Mouse (Mus musculus): ENCODE measurements around the gene Chrnd. TPM values are rescaled to one million over a fixed set of nuclear protein-coding genes. Genes with fewer than 3 reads are reported as not detected.

The Chrnd gene
- total RNA-seq (2021) = not detected in 2 replicates
- long read RNA-seq, experiment 1 = 0 reads
- long read RNA-seq, experiment 2 = 0 reads

DNA sequence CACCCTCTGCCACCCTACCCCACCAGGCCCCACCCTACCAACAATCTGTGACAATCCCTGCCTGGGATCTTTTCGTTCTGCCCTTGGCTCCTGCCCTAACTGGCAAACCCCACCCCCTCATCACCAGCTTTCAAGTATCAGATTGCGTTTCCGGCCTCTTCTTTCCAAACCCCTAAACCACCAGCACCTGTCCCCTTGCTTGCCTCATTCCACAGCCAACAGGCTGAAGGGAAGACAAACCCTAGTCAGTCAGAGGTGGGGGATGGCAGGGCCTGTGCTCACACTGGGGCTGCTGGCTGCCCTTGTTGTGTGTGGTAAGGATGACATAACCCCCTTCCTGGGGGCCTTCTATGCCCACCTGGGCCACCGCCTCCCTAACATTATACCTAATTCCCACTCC is at the start of gene Chrnd:
TSS of gene Chrnd (plus strand) at position 179 of the 400 bp plus-strand sequence.
- DNase-seq = no peak

DNA sequence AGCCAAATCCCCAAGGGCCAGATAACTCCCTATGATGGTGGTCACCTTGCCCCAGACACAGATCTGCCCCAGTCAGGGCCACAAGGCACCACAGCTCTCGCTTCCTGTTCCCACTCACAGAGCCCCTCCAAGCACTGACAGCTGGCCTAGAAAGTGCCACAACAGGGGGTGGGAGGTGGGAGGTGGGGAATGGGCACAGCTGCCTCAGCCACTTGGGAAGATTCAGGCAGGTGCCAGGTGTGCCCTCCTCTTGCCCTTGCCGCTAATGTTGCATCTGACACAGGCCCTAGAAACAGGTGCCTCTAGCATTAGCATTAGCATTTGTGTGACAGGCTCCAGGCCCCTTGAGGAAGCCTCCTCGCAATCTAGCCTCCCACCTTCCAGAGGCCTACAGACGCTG is 48.9 kb upstream of the Chrnd start:
- no peak for DNase-seq

DNA sequence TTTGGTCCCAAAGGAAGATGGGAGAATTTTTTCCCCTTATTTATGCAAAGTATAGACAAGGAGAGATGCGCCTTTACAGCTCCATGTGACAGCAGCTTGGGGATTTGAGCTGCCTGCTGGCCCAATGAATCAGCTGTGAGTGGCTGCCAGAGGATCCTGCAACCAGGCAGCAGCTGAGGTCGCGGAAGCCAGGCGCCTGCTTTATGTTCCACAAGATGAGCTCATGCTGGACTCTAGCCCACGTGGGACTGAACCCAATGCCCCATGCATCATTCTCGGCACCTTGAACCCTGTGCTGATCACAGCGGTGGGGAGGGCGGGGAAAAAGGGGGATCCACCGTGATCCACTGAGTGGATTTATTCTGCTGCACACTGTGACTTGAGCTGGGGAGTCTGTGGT is 48.0 kb upstream of the Chrnd start:
- peak; percentile 89 for DNase-seq

DNA sequence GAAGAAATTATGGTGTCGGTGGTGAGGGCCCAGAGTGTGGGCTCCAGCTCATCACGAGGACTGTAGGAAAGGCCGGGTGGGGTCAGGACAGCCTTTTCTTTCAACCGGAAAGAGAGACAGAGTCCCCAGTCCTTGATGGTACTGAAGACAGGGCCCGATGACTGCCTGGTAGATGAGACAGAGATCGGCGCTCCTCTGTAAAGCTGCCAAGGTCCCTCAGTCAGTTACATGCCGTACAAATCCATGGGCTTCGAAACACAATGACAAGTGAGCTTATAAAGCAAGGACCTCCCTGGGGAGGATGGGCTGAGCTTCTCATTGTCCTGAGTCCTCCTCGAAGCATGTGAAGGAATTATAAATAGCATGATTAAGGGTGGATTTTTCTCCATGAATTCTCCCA is 47.3 kb upstream of the Chrnd start:
- DNase-seq = peak; percentile 58

GRCm38 (mm10) chr1:87149422-87149821 is 41.0 kb upstream of the Chrnd start:
- DNase-seq = no peak

GRCm38 (mm10) chr1:87151286-87151685 is 39.1 kb upstream of the Chrnd start:
- no peak for DNase-seq

DNA sequence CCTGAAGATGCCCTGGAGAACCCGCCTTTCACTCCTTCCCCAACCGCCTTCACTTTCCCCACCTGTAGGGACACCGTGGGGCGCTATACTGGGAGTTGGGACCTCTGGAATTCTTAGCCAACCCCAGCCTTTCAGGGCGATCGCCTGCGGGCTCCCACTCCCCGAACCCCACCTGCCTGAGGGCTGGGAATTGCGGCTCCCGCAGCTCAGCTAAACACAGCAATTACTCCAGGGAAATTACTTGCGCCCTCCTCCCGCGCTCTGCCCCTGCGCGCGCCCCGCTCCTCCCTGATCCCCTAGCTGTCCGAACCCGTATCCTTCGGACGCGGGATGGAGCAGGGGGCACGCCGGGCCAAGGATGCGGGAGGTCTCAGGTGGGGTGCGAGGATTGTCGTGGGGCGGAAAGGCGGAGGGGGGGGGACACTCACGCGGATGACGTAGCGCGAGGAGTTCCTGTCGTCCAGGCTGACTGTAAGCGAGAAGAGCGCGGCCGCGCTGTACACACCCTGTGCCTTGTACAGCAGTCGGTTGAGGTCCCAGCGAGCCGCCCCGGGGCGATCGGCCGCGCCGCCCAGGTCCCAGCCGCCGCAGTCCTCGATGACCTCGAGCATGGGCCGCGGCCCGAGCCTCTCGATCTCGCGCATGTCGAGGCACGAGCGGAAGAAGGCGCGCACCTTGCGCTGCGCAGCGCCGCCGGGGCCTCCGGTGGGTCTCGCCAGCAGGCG is 36.5 kb upstream of the Chrnd start:
- no peak for DNase-seq

DNA sequence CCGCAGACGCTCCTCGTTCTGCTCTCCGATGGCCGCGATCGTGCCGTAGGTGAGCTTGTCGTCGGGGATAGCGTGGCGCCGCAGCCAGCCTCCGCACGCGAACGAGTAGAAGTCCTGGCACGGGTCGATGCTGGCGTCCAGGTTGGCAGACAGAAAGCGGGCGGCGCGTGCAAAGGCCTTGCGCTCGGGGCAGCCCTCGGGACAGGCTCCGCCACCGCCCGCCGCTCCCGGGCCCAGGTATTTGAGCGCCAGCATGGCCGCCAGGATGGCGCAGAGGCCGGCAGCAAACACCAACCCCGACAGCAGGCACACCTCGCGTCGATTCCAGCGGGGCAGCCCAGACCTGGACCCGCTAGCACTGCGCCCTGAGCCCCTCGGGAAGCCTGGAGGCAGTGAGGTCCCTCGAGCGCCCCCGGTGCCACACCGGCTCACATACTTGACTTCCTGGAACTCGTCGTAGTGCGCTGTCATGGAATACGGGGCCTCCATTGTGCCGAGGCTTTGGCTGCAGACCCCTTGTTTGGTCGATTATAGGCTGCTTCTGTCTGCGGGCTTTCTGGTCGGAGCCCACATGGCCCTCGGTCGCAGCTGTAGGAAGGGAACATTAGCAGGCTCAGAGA is 35.8 kb upstream of the Chrnd start:
- DNase-seq = no peak

- DNase-seq = peak; percentile 38
These were observed 34.7 kb upstream of the Chrnd start for GRCm38 (mm10) chr1:87155531-87156198.

DNA sequence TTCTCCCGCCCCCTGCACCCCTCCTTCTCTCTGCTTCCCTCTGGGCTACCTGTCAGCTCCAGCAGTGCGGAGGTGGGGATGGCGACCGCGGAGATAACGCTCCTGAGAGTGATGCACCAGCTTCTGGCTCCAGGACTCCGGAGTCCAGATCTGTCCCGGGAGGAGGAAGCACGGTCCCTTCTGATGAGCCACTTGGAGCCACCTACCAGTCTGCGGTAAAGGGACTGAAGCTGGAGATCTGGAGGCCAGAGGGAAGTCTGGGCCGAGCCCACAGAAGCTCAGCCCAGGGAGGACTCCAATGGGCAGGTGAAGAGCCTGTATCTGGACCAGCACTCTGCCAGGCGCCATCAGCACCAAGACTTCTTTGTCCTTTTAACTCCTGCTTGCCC is 34.2 kb upstream of the Chrnd start, which contains the start of gene Ecel1:
TSS of gene Ecel1 (minus strand) at position 323 of the 389 bp plus-strand sequence.
- no peak for DNase-seq

DNA sequence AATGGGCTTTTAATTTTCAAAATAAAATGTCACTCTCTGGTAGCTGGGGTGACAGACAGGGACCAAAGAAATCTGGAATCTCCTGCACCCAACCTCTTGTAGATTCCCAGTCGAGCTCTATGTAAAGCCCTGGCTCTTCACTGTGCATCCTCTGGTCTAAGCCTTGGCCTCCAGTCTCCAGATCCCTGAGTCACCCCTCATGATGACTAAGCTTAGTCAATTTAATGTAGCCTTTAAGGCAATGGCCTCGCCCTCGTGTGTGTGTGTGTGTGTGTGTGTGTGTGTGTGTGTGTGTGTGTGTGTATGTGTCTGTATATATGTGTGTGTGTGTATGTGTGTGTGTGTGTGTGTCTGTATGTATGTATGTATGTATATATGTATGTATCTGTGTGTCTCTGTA is 31.0 kb upstream of the Chrnd start:
- DNase-seq = peak; percentile 49

- DNase-seq = no peak
These were observed 26.1 kb upstream of the Chrnd start for GRCm38 (mm10) chr1:87164164-87164795.

DNA sequence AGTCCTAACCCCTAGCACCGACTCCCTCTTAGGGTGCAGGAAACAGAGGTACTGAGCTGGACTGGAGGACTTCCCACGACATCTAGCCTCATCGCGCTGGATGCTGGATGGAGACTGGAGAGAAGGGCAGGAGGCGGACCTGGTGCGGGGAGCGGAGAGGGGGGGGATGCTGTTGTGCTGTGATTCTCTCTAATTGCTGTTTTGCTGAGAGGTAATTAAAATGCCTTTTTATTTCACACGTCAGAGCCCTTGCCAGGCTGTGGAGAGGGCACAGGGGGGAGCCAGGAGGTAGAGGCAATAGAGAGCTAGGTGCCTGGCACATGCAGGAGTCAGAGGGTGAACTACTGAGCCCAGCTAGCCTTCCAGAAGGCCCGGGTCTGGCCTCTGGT is 25.6 kb upstream of the Chrnd start:
- no peak for DNase-seq

- no peak for DNase-seq
These were observed 19.9 kb upstream of the Chrnd start for GRCm38 (mm10) chr1:87170458-87170857.

GRCm38 (mm10) chr1:87171312-87171711 is 19.1 kb upstream of the Chrnd start:
- no peak for DNase-seq

- peak; percentile 58 for DNase-seq
These were observed 18.1 kb upstream of the Chrnd start for GRCm38 (mm10) chr1:87172316-87172715.

GRCm38 (mm10) chr1:87174006-87174955 is 16.1 kb upstream of the Chrnd start:
- DNase-seq = peak; percentile 83

GRCm38 (mm10) chr1:87175852-87176292 is 14.5 kb upstream of the Chrnd start:
- DNase-seq = peak; percentile 76

DNA sequence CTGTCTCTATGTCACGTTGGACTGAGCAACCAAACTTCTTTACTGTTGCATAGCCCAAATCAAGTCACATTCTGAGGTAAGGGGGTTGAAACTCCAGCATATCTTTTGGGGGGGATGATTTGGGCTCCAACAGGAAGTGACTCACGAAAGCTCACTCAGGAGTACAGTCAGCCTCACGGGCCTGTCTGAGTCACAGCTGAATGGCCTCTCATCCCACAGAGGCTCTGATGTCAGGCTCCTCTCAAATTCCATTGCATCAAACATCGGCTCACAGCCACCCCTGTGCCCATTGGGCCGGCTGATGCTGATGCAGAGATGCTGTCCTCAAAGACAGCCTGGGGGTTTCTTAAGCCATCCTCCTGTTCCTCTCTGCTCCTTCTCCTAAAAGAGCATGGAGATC is 9.5 kb upstream of the Chrnd start:
- peak; percentile 67 for DNase-seq

GRCm38 (mm10) chr1:87183013-87183412 is 7.4 kb upstream of the Chrnd start, which contains the start of gene Prss56:
Gene Prss56 (plus strand): TSS chr1:87183313.
- no peak for DNase-seq

DNA sequence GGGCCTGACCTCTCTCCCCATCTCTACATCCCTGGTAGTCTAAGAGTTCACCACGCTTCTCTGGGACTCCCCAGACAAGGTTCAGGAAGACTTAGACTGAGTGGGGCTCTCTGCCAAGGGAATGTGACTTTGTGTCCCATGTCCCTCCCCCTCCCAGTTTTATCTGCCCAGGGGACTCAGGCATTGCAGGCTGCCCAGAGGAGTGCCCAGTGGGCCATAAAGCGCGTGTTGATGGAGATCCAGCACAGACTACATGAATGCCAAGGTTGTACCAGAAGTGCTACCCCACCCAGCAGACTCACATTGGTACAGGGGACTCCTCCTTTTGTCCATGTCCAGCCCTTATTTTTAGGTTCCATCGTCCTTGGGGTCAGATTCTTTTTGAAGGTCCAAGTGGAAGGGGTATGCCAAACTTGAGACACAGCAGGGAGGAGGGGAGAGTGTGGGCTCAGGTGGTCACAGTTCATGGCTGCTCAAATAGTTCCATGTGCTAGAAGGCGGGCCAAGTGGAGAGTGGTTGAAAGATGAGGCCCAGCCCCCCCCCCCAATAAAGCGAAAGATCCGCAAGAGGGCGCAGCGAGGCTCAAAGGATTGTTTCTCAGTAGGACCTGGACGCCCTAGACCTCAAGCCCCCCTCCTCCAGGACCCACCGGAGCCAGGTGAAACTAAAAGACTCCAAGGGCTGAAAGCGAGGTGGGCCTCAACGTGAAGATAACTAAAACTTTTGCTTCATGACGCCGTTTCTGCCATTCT is 6.2 kb upstream of the Chrnd start:
- DNase-seq = peak; percentile 68

All from adrenal gland, postnatal 14 days (tissue).